Mouse (Mus musculus) left cerebral cortex, adult 8-10 months (tissue): ENCODE data around the gene Krt13. TPM values are rescaled to one million over a fixed set of nuclear protein-coding genes. Genes with fewer than 3 reads are reported as not detected.
A peak's percentile ranks its signal among the peaks of the same experiment; 100 is the strongest.

Experiments used
- DNase-seq, 2 experiments: peaks; one replicate each; pipeline ENCODE4 v3.0.0; 2022; ENCODE audit warnings: low spot score in 2 of 2
- total RNA-seq, 4 experiments: library from RNA; stranded (reverse); gene quantifications; 2 replicates each; pipeline ENCODE4 v1.2.4; 2022

The Krt13 gene
- total RNA-seq, 4 experiments from 2014 or later = not detected

DNA sequence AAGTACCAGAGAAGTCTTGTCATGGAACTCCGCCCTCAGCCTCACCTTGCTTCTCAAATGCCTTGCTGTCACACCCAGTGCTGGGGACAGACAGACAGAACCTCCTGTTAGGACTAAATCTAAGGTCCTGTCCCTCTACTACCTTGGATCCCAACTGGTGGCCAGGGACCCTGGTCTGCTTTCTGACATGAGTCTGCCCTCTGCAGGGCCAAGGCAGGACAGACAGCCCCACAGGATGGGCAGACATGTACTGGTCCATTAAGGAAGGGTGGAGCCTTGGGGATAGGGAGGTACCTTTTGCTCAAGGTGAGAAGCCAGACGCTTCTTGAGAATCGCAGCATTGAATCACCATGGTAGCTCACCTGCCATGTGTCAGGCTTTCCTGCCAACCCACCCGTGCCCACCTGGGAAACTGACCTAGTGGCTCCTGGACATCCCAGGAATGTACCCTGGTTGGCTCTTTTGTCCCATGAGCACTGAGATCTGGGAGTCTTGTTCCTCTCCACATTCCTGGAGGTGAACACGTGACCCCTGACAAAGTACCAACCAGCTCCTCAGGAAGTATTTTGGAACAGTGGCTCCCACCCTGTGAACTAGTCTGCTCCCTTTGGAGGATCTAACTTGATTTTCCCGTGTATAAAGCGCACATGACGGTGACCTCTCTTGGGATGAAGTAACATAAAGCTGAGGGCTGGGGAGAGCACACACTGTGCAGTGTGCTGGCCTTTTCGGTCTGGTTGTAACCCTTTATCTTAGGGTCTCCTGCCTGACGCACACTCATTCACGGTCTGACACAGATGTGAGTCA lies 8.2 kb downstream of the Krt13 start:
- DNase-seq = no peak

DNA sequence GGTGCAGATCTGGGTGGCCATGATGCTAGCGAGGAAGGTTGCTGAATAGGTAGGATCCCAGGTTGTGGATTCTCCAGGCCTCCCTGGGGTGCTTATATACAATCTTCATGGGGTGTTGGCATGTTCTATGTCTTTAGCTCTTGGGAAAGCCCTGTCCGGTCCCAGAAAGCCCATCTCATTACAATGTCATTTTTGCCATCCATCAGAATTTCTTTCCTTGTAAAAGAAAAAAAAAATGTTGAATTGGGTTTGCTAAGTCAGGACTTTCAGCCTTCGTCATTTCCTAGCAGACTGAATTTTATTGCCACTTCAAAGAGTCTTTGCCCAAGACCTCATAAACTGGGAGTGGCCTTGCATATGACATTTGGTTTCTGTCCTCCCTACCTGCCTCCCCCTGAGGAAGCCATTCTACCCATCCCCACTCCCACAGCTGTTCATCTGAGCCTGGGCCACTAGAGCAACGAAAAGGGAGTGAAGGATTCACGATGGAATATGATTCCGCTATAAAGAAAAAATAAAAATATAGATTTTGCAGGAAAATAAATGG lies 15.7 kb downstream of the Krt13 start, which contains the start of gene Krt36:
Gene Krt36 (minus strand): TSS at position 51 of the 547 bp plus-strand sequence.
- DNase-seq = no peak

DNA sequence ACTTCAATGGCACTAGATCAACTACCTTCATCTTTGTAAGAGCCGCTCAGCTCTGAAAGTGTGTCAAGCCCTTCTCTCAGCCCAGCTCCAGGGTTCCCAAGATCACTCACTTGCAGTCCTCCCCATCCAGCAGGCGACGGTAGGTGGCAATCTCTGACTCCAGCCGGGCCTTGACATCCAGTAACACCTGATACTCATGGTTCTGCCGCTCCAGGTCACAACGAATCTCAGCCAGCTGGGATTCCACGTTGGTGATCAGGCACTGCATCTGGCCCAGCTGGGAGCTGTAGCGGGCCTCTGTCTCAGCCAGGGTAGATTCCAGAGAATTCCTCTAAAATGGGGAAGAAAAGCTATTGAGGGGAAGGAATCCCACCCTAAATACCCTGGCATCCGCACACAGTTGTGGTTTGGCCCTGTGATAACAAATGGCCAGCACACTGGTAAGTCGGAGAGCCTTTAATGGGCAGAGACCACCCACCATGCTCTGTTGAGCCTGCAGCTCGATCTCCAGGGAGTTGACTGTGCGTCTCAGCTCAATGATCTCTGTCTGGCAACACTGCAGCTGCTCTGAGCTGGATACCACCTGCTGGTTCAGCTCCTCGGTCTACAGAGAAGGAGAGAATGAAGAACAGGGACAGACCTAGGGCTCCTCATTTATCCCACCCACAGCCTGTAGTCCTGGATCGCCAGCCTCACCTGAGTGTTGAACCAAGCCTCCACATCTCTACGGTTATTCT lies 18.5 kb downstream of the Krt13 start:
- no peak for DNase-seq

DNA sequence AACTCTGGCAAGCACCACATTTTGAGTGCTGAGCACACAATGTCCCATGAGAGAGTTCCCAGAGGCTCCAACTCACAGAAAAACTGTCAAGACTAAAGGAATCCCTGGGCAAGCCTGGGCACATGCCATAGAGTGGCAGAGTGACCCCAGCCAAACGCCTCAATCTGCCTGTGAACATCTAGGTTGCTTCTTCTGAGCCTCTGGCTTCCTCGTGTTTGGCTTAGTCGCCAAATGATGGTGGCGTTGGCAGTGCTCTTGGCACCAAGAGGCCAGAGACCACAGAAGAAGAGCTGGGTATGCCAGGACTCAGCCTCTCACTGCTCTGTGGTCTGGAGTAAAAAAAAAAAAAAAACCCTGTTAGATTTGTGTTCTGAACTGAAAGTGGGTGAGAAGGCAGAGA lies 21.0 kb downstream of the Krt13 start:
- no peak for DNase-seq

DNA sequence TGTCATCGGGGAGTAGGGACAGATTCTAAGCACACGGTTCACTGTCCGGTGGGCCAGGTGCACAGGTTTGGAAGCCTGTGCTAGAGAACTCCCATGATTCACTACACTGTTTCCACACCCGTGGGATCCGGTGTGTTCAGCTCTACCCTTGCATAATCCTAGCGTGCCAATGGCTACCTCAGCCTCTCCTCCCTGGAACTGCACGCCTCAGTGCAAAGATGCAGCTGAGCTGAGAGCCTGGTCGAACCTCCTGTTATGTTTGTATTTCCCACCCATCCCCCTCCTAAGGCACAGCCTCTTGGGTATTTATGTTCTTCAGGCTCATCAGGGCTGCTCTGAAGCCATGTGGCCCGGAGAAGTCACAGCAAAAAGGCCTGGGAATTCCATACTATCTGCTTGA lies 23.5 kb downstream of the Krt13 start:
- no peak for DNase-seq

DNA sequence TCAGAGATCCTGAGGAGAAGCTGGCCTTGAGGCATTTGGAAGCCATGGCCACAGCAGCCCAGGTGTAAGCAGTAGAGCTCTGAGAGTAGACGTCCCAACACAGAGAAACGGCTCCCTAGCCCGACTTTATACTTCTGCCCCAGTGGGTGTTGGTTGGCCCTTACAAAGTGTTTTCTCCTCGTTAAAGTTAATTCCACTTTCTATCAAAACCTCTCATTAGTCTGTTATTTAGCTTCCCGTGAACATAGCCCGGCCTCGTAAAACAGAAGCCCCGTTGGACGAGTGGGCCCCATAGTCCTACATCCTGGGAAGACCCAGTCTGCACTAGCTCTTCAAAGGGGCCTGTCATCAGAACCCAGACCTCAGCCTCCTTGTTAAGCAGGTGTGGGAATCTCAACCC lies 25.2 kb downstream of the Krt13 start, which contains the start of gene Krt35:
Gene Krt35 (minus strand): TSS at position 101 of the 400 bp plus-strand sequence.
- no peak for DNase-seq

DNA sequence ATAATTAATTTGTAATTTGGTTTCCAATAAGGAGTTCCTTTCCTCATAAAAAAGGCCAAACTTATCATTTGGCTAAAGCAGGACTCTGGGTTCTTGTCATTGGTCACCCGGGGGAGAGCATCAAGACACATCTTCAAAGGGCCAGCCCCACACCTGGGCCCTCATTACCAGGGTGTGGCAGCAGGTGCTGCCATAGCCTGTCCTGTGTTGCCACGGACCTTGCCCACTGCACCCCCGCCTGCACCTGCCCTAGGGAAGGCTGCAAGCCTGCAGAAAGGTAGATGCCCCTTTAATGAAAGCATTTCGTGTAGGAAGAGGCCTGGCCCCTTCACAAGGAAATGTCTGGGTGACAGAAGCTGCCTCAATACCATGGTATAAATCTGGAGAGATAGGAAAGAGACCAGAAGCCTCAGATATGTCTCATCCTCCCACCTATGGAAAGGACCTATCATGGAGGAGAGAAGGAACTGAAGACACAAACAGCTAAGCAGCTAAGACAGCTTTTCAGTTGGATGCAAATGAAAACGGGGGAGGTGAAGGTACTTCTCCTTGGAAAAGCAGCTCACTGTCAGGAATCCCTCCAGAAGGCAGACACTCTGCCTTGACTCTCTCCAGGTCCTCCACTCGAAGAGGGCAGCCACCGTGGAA lies 32.9 kb downstream of the Krt13 start:
- DNase-seq = peak in 1 of 2 experiments; percentile 23

DNA sequence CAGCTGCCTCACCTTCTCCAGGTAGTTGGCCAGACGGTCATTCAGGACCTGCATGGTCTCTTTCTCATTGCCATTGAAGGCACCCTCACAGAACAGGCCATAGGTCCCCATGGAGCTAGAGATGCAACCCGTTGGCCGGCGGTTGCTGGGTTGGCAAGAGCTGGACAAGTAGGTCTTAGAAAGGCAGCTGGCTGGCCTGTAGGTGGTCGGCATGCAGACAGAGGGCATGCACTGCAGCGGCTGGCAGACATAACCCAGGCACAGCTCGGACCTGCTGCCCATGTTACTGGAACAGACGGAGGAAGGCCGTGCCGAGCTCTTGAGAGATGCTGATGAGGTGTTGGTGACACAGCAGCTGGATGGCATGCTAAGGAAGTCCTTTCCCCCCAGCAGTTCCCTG lies 33.5 kb downstream of the Krt13 start, which contains the start of gene Krt32:
Gene Krt32 (minus strand): TSS at position 366 of the 400 bp plus-strand sequence.
- no peak for DNase-seq

DNA sequence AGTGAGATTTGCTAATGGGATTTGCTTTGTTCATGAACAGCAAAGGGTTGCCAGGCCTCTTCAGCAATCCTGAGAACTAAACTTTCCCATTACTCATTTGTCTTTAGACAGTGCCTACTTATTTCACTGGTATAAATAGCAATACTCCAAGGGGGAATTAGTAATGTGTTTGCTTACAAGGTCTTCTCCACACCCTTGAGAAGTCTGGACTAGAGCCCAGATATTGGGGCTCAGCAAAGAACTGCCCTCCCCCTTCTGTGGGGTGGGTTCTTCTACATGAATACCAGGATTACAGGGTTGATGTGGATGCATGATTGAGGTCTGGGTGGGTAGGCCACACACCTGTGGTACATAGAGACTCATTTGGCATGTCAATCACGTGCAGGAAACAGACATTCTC lies 47.5 kb downstream of the Krt13 start:
- DNase-seq = no peak

Other genes starting within 250 kb of the Krt13 start
- not detected for gene Krtap9-1, start 248.2 kb downstream of the Krt13 start, total RNA-seq
- gene Gm11567, start 242.4 kb downstream of the Krt13 start, total RNA-seq = not detected
- gene Krtap31-1, start 213.6 kb downstream of the Krt13 start, total RNA-seq = not detected
- not detected for gene Gm11565, start 206.8 kb downstream of the Krt13 start, total RNA-seq
- not detected for gene Krtap31-2, start 185.3 kb downstream of the Krt13 start, total RNA-seq
- not detected for gene Krtap9-5, start 173.1 kb downstream of the Krt13 start, total RNA-seq
- gene Krtap29-1, start 142.5 kb downstream of the Krt13 start, total RNA-seq = not detected
- gene Krtap16-1, start 135.0 kb downstream of the Krt13 start, total RNA-seq = not detected
- gene Krtap17-1, start 127.6 kb downstream of the Krt13 start, total RNA-seq = not detected
- gene Krt33a, start 105.4 kb downstream of the Krt13 start, total RNA-seq = not detected
- gene Krt33b, start 91.7 kb downstream of the Krt13 start, total RNA-seq = not detected
- gene Krt34, start 80.0 kb downstream of the Krt13 start, total RNA-seq = not detected
- gene Krt31, start 71.0 kb downstream of the Krt13 start, total RNA-seq = not detected
- gene Krt32, start 33.3 kb downstream of the Krt13 start, total RNA-seq = not detected
- not detected for gene Krt35, start 25.3 kb downstream of the Krt13 start, total RNA-seq
- gene Krt36, start 15.9 kb downstream of the Krt13 start, total RNA-seq = not detected
- gene Krt15, start 14.4 kb upstream of the Krt13 start, total RNA-seq = not detected
- gene Krt19, start 27.1 kb upstream of the Krt13 start, total RNA-seq = not detected
- gene Krt9, start 71.7 kb upstream of the Krt13 start, total RNA-seq = 1 to 10 TPM; 4.2 to 5.0 (median 4.4) TPM
- gene Krt14, start 86.0 kb upstream of the Krt13 start, total RNA-seq = not detected
- gene Krt16, start 127.3 kb upstream of the Krt13 start, total RNA-seq = not detected
- gene Krt17, start 139.5 kb upstream of the Krt13 start, total RNA-seq = under 1 TPM in 1 of 4 experiments, not detected in 3; 0.50 TPM
- not detected for gene Krt42, start 148.3 kb upstream of the Krt13 start, total RNA-seq
- gene Eif1, start 198.3 kb upstream of the Krt13 start, total RNA-seq = 100 to 1,000 TPM; 753 to 824 (median 763) TPM
- not detected for gene Gast, start 212.8 kb upstream of the Krt13 start, total RNA-seq
- 100 to 1,000 TPM; 132 to 184 (median 175) TPM for gene Hap1, start 234.6 kb upstream of the Krt13 start, total RNA-seq